Mouse (Mus musculus) thymus, postnatal 10 days (tissue): Measurements from ENCODE around the gene Ikzf1.

Experiments used
- DNase-seq, 2 experiments: peaks; one replicate each; pipeline ENCODE4 v3.0.0; 2021; ENCODE audit warnings: low spot score in 2 of 2

The Ikzf1 gene

GRCm38 (mm10) chr11:11725252-11725875 is 40.6 kb downstream of the Ikzf1 start:
- peak; percentile 63 to 64 for DNase-seq

- DNase-seq, result peak; percentile 60 to 67
These were observed 41.2 kb downstream of the Ikzf1 start for GRCm38 (mm10) chr11:11725876-11726525.

GRCm38 (mm10) chr11:11726807-11727276 is 42.0 kb downstream of the Ikzf1 start:
- DNase-seq, result no peak

DNA sequence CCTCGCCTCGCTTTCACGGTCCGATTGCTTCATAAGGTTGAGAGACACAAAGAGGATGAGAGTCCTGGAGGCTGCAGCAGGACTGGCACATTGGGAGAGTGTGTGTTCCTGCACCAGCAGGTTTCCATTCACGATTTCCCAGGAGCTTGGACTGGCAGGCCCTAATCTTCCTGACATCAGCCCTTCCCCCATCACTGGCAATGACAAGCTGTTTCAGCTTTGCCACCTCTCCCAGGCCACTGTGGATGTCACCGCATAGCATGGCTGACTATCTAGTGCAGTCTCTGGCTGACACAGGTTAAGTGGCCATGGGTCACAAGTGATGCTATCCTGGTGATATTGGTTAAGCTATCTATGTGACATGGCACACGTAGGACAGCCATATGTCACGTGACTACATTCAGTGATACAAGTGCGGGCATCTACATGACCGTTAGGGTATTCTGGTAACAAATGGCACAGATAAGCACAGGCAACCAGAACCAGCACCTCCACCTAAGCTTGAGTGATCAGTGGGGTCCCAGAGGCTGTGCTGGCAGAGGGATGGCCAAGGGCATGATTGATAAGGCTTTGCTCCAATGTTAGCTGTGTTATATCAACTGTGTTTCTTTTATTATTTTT is 43.2 kb downstream of the Ikzf1 start:
- DNase-seq, result no peak

DNA sequence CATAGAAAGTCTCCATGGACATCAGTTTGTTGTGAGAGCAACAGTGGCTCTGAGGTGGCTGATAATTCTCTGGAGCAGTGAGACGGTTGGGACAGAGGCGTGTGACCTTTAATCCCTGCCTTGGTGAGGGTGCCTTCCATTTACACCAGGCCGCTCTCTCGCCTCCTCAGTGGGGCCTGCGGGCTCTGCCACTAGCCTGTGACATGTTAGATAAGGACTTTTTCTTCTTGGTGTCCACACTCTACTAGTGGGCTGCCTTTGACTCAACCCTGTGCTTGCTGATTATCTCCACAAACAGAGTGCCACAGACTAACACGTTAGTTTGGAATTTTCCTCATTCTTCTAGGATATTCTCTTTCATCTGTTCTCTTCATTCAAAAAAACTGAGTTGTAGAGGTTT is 44.4 kb downstream of the Ikzf1 start:
- DNase-seq, result no peak

- DNase-seq, result no peak
These were observed 45.3 kb downstream of the Ikzf1 start for GRCm38 (mm10) chr11:11730062-11730461.

- DNase-seq, result no peak
These were observed 46.9 kb downstream of the Ikzf1 start for GRCm38 (mm10) chr11:11731727-11732126.

DNA sequence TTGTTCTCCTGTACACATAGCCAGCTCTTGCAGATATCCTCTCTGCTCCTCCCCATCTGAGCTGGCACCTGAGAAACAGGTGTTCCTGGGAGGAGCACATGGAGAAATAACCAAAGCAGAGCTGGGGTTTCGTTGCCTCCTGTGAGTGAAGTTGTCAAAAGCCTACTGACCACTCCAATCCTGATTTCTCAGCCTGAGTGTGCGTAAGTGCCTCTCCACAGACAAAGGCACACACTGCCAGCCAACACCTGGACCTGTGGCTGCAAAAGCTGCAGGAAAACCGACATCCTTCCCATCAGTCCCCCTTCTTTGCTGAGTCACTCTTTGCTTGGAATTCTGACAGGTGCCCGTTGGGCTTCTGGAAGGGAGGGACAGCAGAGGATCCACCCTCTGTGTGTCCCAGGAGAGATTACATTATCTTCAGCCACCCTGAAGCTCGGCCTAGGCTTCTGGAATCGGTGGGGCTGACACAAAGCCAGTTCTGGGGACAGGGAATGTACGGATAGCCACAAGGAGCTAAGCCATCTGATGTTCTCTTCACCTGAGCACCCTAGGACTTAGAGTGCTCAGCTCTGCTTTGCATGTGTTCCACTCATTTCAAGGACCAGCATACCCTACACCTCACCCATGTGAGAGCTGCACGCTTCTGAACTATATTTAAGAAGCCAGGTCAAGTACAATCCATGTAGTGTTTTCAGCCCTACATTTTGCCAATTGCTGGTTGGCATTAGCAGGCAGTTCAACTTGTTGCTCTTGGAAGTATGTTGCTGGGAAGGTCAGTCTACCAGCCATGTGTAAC is 48.4 kb downstream of the Ikzf1 start:
- DNase-seq, result no peak

GRCm38 (mm10) chr11:11735155-11735554 is 50.4 kb downstream of the Ikzf1 start:
- DNase-seq, result no peak

DNA sequence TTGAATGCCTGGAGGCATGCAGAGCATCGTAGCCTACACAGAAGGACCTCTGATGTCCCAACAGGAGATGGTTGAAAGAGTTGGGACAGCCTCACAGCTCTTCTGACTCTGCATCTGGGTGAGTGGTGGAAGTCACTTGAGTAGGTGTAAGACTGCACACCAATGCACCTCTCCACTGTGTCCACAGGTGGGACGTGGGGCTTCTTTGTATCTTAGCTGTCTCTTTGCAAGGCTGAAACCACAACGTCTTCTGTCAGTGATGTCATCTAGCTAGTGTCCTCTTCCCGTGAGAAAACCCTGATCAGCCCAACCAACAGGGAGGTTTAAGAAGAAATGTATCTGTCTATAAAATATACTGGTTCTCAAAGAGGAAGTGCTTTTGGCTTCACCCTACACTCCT is 52.1 kb downstream of the Ikzf1 start:
- no peak for DNase-seq

GRCm38 (mm10) chr11:11737562-11737961 is 52.8 kb downstream of the Ikzf1 start:
- no peak for DNase-seq

GRCm38 (mm10) chr11:11739054-11739453 is 54.3 kb downstream of the Ikzf1 start:
- peak in 1 of 2 experiments; percentile 37 for DNase-seq

DNA sequence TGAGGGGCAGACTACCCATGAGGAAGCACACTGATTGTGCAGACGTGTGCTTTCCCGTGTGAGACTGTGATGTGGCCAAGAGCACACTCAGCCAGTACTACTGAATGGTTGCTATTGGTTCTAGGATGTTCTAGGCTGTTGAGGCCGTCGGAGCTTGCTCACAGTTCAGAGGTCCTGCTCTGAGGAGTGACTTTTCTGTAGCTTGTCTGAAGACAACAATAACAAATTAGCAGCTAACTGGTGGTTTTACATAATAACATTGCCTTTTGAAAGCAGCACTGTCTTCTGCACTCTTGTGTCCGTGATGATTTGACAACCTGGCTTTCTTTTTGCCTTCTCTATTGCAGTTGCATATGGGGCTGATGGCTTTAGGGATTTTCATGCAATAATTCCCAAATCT is 55.8 kb downstream of the Ikzf1 start:
- DNase-seq, result no peak

DNA sequence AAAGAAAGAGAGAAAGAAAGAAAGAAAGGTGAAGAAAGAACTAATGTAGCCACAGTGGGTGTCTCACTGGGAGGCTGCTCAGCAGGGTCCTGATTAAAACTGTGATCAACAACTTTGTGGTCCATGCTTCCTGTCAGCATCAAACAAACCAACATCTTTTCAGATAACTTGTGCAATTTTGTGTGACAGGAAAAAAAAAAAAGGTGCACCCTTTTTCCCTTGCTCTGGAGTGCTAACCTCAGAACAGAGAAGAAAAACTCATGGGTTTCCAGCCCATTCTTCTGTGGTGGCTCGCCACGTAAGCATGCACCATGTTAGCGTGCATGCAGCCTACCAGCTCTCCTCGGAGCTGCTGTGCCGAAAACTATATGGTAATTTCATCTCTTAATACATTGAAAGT is 56.8 kb downstream of the Ikzf1 start:
- peak; percentile 21 to 43 for DNase-seq

- DNase-seq, result peak; percentile 67 to 86
These were observed 57.8 kb downstream of the Ikzf1 start for GRCm38 (mm10) chr11:11742626-11743025.

GRCm38 (mm10) chr11:11744222-11744621 is 59.4 kb downstream of the Ikzf1 start:
- no peak for DNase-seq

DNA sequence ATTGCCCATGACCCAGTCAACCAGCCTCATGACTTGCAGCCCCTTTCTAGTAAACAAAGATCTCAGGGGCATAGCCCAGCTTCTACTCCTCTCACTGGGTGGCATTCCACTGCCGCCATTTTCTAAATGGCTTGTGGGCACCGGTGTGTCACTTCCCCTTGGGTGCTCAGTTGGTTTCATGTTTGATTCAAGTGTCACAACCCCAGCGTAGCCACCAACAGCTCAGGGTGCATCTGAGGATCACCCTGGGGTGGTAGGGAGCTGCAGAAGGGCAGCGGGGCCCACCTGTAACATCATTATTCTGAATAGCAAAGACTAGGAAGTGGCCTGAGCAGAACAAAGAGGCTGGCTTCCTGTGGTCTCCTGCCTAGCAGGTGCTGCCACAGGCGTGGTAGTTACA is 66.3 kb downstream of the Ikzf1 start:
- no peak for DNase-seq

DNA sequence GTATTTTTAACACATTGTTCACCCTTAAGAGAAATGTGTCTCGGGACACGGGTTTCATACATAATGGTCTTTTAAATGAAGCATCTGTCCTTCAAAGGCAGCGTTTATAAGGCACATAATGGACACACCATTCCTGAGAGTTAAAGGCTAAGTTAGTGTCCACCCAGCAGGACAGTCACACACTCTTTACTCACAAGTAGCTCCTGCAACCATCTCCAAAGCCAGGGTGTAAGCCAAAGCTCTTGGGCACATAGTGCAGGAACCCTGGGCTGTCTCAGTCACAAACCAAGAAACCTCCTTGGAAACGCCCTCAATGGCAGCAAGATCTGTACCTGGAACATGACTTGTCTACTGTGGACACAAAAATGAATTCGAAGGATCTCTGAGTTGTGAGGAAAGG is 68.1 kb downstream of the Ikzf1 start:
- no peak for DNase-seq

DNA sequence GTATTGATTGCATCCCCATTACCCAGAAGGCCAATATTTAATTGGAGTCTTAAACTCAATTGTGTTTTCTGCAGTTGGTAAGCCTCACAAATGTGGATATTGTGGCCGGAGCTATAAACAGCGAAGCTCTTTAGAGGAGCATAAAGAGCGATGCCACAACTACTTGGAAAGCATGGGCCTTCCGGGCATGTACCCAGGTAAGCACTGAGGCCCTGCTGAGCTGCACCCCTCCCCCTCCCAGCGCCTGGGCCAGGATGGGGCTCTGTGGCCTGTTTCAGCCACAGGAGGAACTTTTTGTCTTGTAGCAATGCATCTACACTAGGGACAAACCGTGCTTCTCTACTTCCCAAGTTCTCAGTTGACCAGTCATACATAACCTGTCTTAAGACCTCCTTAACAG is 73.3 kb downstream of the Ikzf1 start:
- no peak for DNase-seq

DNA sequence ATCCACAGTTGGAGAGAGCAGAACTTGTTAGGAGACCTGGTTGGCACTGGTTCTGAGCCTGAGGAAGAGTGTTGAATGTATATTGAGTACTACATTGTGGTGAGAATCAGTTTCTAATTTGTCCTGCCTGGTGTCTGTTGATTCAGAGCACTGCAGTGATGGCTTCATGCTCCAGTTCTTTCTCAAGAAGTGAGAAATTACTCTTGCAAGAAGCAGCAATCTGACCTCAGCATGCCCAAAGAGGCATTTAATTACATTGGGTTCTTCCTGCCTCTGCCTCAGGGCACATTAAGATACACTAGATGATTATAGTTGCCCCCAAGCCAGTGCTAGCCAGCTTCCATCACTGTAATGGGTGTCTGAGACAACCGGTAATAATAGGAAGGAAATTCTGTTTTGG is 74.1 kb downstream of the Ikzf1 start:
- DNase-seq, result no peak

GRCm38 (mm10) chr11:11763211-11763666 is 78.4 kb downstream of the Ikzf1 start:
- no peak for DNase-seq

- DNase-seq, result no peak
These were observed 80.6 kb downstream of the Ikzf1 start for GRCm38 (mm10) chr11:11765414-11765813.
